Mouse (Mus musculus): ENCODE data around the gene Shisa8. TPM values are rescaled to one million over a fixed set of nuclear protein-coding genes. Genes with fewer than 3 reads are reported as not detected.

Gene Shisa8
- polyA plus RNA-seq, 1 experiment from 2014 or later = 0.30 TPM

- H3K36me3 ChIP-seq (ENCODE audit: control insufficient read depth, insufficient read depth, low read length) = peaks cover 39% of the 10 kb centered on the region
- WGBS = 53% methylated on average over 9 of the region's 9 CpGs
- 0 out of 2 replicates have a peak overlapping the region, but pooled peaks have one; percentile 1 for H3K4me3 ChIP-seq (ENCODE audit: low read depth, low read length)
- no peak overlapping the region for H3K9ac ChIP-seq (replicated peaks; ENCODE audit: low read depth, low read length)
- no peak overlapping the region for H3K4me2 ChIP-seq (replicated peaks; ENCODE audit: low read depth, low read length)
- no peaks in the 10 kb centered on the region for H3K9me3 ChIP-seq (ENCODE audit: control insufficient read depth, low read depth, low read length)
- H3K4me1 ChIP-seq (ENCODE audit: control insufficient read depth, insufficient read depth, low read length) = peaks cover 12% of the 10 kb centered on the region; the same call in 1 of the 2 replicates
- H3K27ac ChIP-seq (ENCODE audit: low read length) = no peak overlapping the region
- ATAC-seq (ENCODE audit: insufficient number of reproducible peaks, insufficient read depth, low FRiP score, low read depth) = no peak
- peaks cover 50% of the 10 kb centered on the region for H3K27me3 ChIP-seq (ENCODE audit: control insufficient read depth, insufficient read depth, low read length)
These were observed 6.1 kb downstream of the Shisa8 start for GRCm38 (mm10) chr15:82206365-82207104.

DNA sequence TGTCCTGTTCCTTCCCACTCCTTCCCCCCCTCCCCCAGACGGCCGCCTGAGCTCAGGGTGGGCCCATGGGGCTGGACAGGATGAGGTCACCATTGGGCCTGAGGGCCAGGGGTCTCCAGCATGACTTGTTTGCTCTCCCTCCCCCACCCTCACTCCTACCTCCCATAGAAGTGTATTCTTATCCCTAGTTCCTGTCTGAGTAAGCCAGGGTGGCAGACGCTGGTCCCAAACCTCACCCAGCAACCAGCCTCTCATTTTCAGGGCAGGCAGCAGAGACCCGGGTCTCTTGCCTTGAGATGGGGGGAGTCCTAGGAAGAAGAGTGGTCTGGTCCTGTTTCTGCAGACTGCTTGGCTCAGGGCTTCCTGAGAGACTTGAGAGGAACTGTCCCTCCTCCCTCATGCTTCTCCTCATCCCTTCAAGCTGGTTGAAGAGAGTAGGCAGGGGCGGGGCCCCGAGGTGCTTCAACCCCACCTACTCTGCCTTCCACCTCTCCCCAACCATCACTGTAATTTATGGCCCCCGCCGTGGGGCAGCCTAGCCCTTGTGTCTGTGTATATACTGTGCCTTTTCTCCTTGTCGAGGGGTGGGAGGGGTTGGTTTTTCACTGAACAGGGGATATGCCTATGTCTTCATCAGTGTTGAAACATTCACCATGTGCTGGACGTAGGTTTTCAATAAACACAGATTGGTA, 7.8 kb downstream of the Shisa8 start:
- Histone ChIP-seq H3K27ac (ENCODE audit: low read length) (no peak overlapping the region), H3K4me3 (ENCODE audit: low read depth, low read length) (no peak overlapping the region), H3K9me3 (ENCODE audit: control insufficient read depth, low read depth, low read length) (no peaks in the 10 kb centered on the region), H3K4me2 (replicated peaks; ENCODE audit: low read depth, low read length) (no peak overlapping the region), H3K36me3 (ENCODE audit: control insufficient read depth, insufficient read depth, low read length) (peaks cover 54% of the 10 kb centered on the region), H3K4me1 (ENCODE audit: control insufficient read depth, insufficient read depth, low read length) (peaks cover 11% of the 10 kb centered on the region; the same call in 1 of the 2 replicates), H3K9ac (replicated peaks; ENCODE audit: low read depth, low read length) (no peak overlapping the region), H3K27me3 (ENCODE audit: control insufficient read depth, insufficient read depth, low read length) (peaks cover 34% of the 10 kb centered on the region)
- 58% methylated on average over 10 of the region's 10 CpGs for WGBS
- 0 out of 2 replicates have a peak, but pooled peaks have one; percentile 8 for ATAC-seq (ENCODE audit: insufficient number of reproducible peaks, insufficient read depth, low FRiP score, low read depth)

DNA sequence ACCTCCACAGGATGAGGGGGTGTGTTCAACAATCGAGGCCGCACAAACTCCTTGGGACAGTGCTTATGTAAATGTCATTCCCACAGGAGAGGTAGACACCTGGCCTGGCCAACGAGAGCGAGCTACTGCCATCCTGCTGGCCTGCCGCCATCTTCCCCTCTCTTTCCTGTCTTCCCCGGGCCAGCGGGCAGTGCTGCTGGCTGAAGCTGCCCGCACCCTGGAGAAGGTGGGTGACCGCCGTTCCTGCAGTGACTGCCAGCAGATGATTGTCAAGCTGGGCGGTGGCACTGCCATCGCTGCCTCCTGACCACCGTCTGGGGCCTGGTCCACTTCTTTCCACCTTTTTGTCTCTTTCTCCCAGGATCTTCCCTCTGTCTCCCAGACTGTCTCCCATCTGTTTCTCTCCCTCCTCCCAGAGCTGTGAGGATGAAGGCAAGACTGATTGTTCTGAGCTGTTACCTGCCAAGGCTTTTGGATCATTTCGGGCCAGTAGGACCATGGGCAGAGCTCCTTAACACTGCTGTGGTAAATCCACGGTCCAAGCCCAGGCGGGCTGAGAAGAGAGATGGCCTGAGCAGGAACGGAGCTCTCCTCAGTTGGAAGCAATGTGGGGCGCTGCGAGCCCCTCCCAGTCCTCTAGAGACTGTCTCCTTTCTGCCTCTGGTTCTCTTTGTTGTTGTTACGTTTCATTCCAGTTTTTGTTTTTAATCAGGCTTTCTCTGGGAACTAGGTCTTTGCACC, 8.8 kb downstream of the Shisa8 start:
- Histone ChIP-seq H3K36me3 (ENCODE audit: control insufficient read depth, insufficient read depth, low read length) (peaks cover 64% of the 10 kb centered on the region), H3K4me3 (ENCODE audit: low read depth, low read length) (no peak overlapping the region), H3K9ac (replicated peaks; ENCODE audit: low read depth, low read length) (no peak overlapping the region), H3K4me2 (replicated peaks; ENCODE audit: low read depth, low read length) (no peak overlapping the region), H3K4me1 (ENCODE audit: control insufficient read depth, insufficient read depth, low read length) (peaks cover 11% of the 10 kb centered on the region; the same call in 1 of the 2 replicates), H3K9me3 (ENCODE audit: control insufficient read depth, low read depth, low read length) (no peaks in the 10 kb centered on the region), H3K27me3 (ENCODE audit: control insufficient read depth, insufficient read depth, low read length) (peaks cover 33% of the 10 kb centered on the region), H3K27ac (ENCODE audit: low read length) (no peak overlapping the region)
- 87% methylated on average over 20 of the region's 20 CpGs for WGBS
- ATAC-seq (ENCODE audit: insufficient number of reproducible peaks, insufficient read depth, low FRiP score, low read depth) = no peak

GRCm38 (mm10) chr15:82203090-82203489, 9.5 kb downstream of the Shisa8 start:
- no peaks in the 10 kb centered on the region for H3K9me3 ChIP-seq (ENCODE audit: control insufficient read depth, low read depth, low read length)
- peaks cover 29% of the 10 kb centered on the region for H3K27me3 ChIP-seq (ENCODE audit: control insufficient read depth, insufficient read depth, low read length)
- H3K4me3 ChIP-seq (ENCODE audit: low read depth, low read length) = no peak overlapping the region
- WGBS = 93% methylated on average over 10 of the region's 10 CpGs
- no peak for ATAC-seq (ENCODE audit: insufficient number of reproducible peaks, insufficient read depth, low FRiP score, low read depth)
- H3K27ac ChIP-seq (ENCODE audit: low read length) = no peak overlapping the region
- H3K36me3 ChIP-seq (ENCODE audit: control insufficient read depth, insufficient read depth, low read length) = peaks cover 71% of the 10 kb centered on the region
- no peak overlapping the region for H3K4me2 ChIP-seq (replicated peaks; ENCODE audit: low read depth, low read length)
- peaks cover 11% of the 10 kb centered on the region; the same call in 1 of the 2 replicates for H3K4me1 ChIP-seq (ENCODE audit: control insufficient read depth, insufficient read depth, low read length)
- no peak overlapping the region for H3K9ac ChIP-seq (replicated peaks; ENCODE audit: low read depth, low read length)

DNA sequence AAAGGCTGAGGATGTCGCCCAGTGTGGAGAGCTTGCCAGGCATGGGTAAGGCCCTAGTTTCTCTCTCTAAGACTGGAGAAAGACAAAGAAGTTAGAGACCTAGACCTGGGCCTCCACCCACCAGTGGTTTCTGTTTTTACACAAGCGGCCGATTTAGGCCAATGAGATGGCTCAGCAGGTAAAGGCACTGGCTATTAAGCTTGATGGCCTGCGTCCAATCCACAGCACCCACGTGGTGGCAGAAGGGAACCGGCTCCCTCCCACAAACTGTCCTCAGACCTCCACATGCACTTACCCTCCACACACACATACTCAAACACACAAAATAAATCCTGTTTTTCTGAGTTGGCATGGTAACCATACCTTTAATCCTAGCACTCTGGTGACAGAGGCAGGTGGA, 10.5 kb downstream of the Shisa8 start:
- Histone ChIP-seq H3K4me2 (replicated peaks; ENCODE audit: low read depth, low read length) (no peak overlapping the region), H3K4me3 (ENCODE audit: low read depth, low read length) (no peak overlapping the region), H3K36me3 (ENCODE audit: control insufficient read depth, insufficient read depth, low read length) (peaks cover 81% of the 10 kb centered on the region), H3K4me1 (ENCODE audit: control insufficient read depth, insufficient read depth, low read length) (peaks cover 11% of the 10 kb centered on the region; the same call in 1 of the 2 replicates), H3K27me3 (ENCODE audit: control insufficient read depth, insufficient read depth, low read length) (peaks cover 21% of the 10 kb centered on the region), H3K27ac (ENCODE audit: low read length) (no peak overlapping the region), H3K9ac (replicated peaks; ENCODE audit: low read depth, low read length) (no peak overlapping the region), H3K9me3 (ENCODE audit: control insufficient read depth, low read depth, low read length) (no peaks in the 10 kb centered on the region)
- no peak for ATAC-seq (ENCODE audit: insufficient number of reproducible peaks, insufficient read depth, low FRiP score, low read depth)
- WGBS = 90% methylated on average over 6 of the region's 6 CpGs

- Histone ChIP-seq H3K27me3 (ENCODE audit: control insufficient read depth, insufficient read depth, low read length) (no peaks in the 10 kb centered on the region), H3K36me3 (ENCODE audit: control insufficient read depth, insufficient read depth, low read length) (peaks cover 92% of the 10 kb centered on the region), H3K27ac (ENCODE audit: low read length) (no peak overlapping the region), H3K4me2 (replicated peaks; ENCODE audit: low read depth, low read length) (no peak overlapping the region), H3K4me3 (ENCODE audit: low read depth, low read length) (no peak overlapping the region), H3K9ac (replicated peaks; ENCODE audit: low read depth, low read length) (no peak overlapping the region), H3K9me3 (ENCODE audit: control insufficient read depth, low read depth, low read length) (no peaks in the 10 kb centered on the region), H3K4me1 (ENCODE audit: control insufficient read depth, insufficient read depth, low read length) (no peaks in the 10 kb centered on the region)
- ATAC-seq (ENCODE audit: insufficient number of reproducible peaks, insufficient read depth, low FRiP score, low read depth) = no peak
- 91% methylated on average over 12 of the region's 12 CpGs for WGBS
These were observed 13.1 kb downstream of the Shisa8 start for GRCm38 (mm10) chr15:82199546-82199945.

- H3K27ac ChIP-seq (ENCODE audit: low read length) = no peak overlapping the region
- 89% methylated on average over 7 of the region's 7 CpGs for WGBS
- ATAC-seq (ENCODE audit: insufficient number of reproducible peaks, insufficient read depth, low FRiP score, low read depth) = no peak
- H3K9me3 ChIP-seq (ENCODE audit: control insufficient read depth, low read depth, low read length) = no peaks in the 10 kb centered on the region
- no peaks in the 10 kb centered on the region for H3K27me3 ChIP-seq (ENCODE audit: control insufficient read depth, insufficient read depth, low read length)
- H3K4me3 ChIP-seq (ENCODE audit: low read depth, low read length) = no peak overlapping the region
- H3K36me3 ChIP-seq (ENCODE audit: control insufficient read depth, insufficient read depth, low read length) = peaks cover 97% of the 10 kb centered on the region
- H3K9ac ChIP-seq (replicated peaks; ENCODE audit: low read depth, low read length) = no peak overlapping the region
- H3K4me1 ChIP-seq (ENCODE audit: control insufficient read depth, insufficient read depth, low read length) = no peaks in the 10 kb centered on the region
- H3K4me2 ChIP-seq (replicated peaks; ENCODE audit: low read depth, low read length) = no peak overlapping the region
These were observed 14.3 kb downstream of the Shisa8 start for GRCm38 (mm10) chr15:82198342-82198741.

GRCm38 (mm10) chr15:82197937-82198336, 14.7 kb downstream of the Shisa8 start:
- Histone ChIP-seq H3K4me1 (ENCODE audit: control insufficient read depth, insufficient read depth, low read length) (no peaks in the 10 kb centered on the region), H3K27me3 (ENCODE audit: control insufficient read depth, insufficient read depth, low read length) (no peaks in the 10 kb centered on the region), H3K4me3 (ENCODE audit: low read depth, low read length) (no peak overlapping the region), H3K9ac (replicated peaks; ENCODE audit: low read depth, low read length) (no peak overlapping the region), H3K36me3 (ENCODE audit: control insufficient read depth, insufficient read depth, low read length) (peaks cover 97% of the 10 kb centered on the region), H3K9me3 (ENCODE audit: control insufficient read depth, low read depth, low read length) (no peaks in the 10 kb centered on the region), H3K27ac (ENCODE audit: low read length) (no peak overlapping the region), H3K4me2 (replicated peaks; ENCODE audit: low read depth, low read length) (no peak overlapping the region)
- no peak for ATAC-seq (ENCODE audit: insufficient number of reproducible peaks, insufficient read depth, low FRiP score, low read depth)
- 90% methylated on average over 11 of the region's 11 CpGs for WGBS

Measured in stomach, embryonic 14.5 days (tissue).